Mouse (Mus musculus) liver, embryonic 14.5 days (tissue): ENCODE results near the gene Ldlrad2.

Experiments used
- CTCF ChIP-seq: IDR thresholded peaks from 2 replicates; pipeline ENCODE4 v1.5.1; 2016; ENCODE audit warnings: antibody characterized with exemption, low read depth, control low read depth
- EP300 ChIP-seq: IDR thresholded peaks from 2 replicates; pipeline ENCODE4 v1.6.1; 2016; ENCODE audit warnings: antibody characterized with exemption, low read depth

GRCm38 (mm10) chr4:137553466-137553865, 20.9 kb downstream of the Ldlrad2 start:
- no peak for TF ChIP-seq EP300
- TF ChIP-seq CTCF: no peak
